Mouse (Mus musculus): Measurements from ENCODE around the gene Arhgdib. TPM values are rescaled to one million over a fixed set of nuclear protein-coding genes. Genes with fewer than 3 reads are reported as not detected.
"Not testable (repeated sequence)": the region's sequence is repeated elsewhere in the genome, so short reads cannot be mapped to it uniquely, and the experiment has no call there.

Gene Arhgdib
- polyA plus RNA-seq, 1 experiment from 2014 or later: 18.8 TPM

GRCm38 (mm10) chr6:136980331-136980746 lies 38.6 kb upstream of the Arhgdib start:
- H3K27me3 ChIP-seq (replicated peaks; ENCODE audit: control insufficient read depth, insufficient read depth, low read length): no peaks in the 10 kb centered on the region
- H3K4me1 ChIP-seq (ENCODE audit: control insufficient read depth, insufficient read depth, low read length): peaks cover 2% of the 10 kb centered on the region; the same call in 1 of the 2 replicates
- H3K4me2 ChIP-seq (ENCODE audit: low read length): no peak overlapping the region
- H3K4me3 ChIP-seq (ENCODE audit: low read depth, low read length): no peak overlapping the region
- peak; percentile 85 for DNase-seq (ENCODE audit: low spot score)
- H3K36me3 ChIP-seq (ENCODE audit: control insufficient read depth, insufficient read depth, low read length): no peaks in the 10 kb centered on the region
- 33% methylated on average over 3 of the region's 3 CpGs for WGBS
- no peak overlapping the region for H3K9ac ChIP-seq (ENCODE audit: low read length)
- H3K27ac ChIP-seq (ENCODE audit: low read depth, low read length): no peak overlapping the region
- no peak for ATAC-seq
- H3K9me3 ChIP-seq (replicated peaks; ENCODE audit: control insufficient read depth, low read length): no peaks in the 10 kb centered on the region

DNA sequence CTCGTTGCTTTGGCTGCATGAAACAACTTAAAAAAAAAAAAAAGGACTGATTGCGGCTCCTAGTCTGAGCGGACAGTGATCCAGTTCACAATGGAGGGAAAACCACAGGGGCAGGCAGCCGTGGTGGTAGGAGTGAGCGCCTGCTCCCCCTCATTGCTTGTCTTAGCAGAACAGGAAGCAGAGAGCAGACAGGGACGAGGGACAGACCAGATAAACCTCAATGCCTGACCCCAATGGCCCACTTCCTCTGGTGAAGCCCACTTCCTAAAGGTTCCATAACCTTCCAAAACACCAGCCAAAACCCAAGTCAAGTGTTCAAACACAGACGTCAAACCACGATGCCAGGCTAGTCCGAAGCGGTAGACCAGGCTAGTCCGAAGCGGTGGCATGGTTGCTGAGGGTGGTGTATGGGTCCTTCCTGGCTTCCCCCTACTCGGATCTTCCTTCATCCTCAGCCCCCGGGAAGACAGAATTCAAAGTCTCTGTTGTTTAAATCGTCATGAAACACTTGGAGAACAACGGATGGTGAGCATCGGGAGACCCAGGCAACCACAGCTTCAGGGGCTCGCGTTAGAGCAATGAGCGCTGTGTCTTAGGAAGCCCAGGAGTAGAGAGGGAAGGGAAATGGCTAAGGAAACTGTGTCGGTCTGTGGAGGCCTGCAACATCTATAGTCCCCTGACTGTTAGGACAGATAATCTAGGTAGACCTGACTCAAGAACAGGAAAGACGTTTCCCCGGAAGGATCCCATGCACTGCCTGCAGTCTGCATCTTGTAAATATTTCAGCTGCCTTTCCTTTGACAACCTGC lies 37.8 kb upstream of the Arhgdib start:
- no peak for ATAC-seq

DNA sequence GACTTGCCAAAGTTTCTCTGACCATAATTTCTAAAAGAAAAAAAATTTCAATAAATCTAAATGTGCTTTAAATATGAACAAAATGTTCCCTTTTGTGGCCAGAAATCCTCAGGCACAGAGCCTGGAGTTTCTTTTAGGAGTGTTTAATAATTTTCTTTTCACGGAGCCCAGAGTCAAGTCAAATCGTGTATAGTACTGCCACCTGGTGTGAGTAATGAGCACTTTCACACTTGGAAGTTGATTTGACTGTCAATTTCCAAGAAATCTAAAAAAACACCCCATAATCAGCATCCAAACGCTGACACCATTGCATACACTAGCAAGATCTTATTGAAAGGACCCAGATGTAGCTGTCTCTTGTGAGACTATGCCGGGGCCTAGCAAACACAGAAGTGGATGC lies 27.2 kb upstream of the Arhgdib start:
- not testable (repeated sequence) for H3K9ac ChIP-seq (ENCODE audit: low read length); H3K4me1 ChIP-seq (ENCODE audit: control insufficient read depth, insufficient read depth, low read length); H3K27ac ChIP-seq (ENCODE audit: low read depth, low read length); H3K4me2 ChIP-seq (ENCODE audit: low read length); H3K27me3 ChIP-seq (replicated peaks; ENCODE audit: control insufficient read depth, insufficient read depth, low read length); H3K36me3 ChIP-seq (ENCODE audit: control insufficient read depth, insufficient read depth, low read length); H3K4me3 ChIP-seq (ENCODE audit: low read depth, low read length); H3K9me3 ChIP-seq (replicated peaks; ENCODE audit: control insufficient read depth, low read length)
- ATAC-seq: peak; percentile 50; the same call in 1 of the 2 replicates
- WGBS: 32% methylated on average over 3 of the region's 4 CpGs
- peak; percentile 63 for DNase-seq (ENCODE audit: low spot score)

More for the DNA sequence above, 37.8 kb upstream of the Arhgdib start:
- Histone ChIP-seq H3K36me3 (ENCODE audit: control insufficient read depth, insufficient read depth, low read length) (no peaks in the 10 kb centered on the region), H3K4me1 (ENCODE audit: control insufficient read depth, insufficient read depth, low read length) (peaks cover 2% of the 10 kb centered on the region; the same call in 1 of the 2 replicates), H3K9me3 (replicated peaks; ENCODE audit: control insufficient read depth, low read length) (no peaks in the 10 kb centered on the region), H3K9ac (ENCODE audit: low read length) (no peak overlapping the region), H3K4me2 (ENCODE audit: low read length) (no peak overlapping the region), H3K27ac (ENCODE audit: low read depth, low read length) (no peak overlapping the region), H3K4me3 (ENCODE audit: low read depth, low read length) (no peak overlapping the region), H3K27me3 (replicated peaks; ENCODE audit: control insufficient read depth, insufficient read depth, low read length) (no peaks in the 10 kb centered on the region)
- WGBS: 87% methylated on average over 23 of the region's 23 CpGs
- DNase-seq (ENCODE audit: low spot score): no peak

DNA sequence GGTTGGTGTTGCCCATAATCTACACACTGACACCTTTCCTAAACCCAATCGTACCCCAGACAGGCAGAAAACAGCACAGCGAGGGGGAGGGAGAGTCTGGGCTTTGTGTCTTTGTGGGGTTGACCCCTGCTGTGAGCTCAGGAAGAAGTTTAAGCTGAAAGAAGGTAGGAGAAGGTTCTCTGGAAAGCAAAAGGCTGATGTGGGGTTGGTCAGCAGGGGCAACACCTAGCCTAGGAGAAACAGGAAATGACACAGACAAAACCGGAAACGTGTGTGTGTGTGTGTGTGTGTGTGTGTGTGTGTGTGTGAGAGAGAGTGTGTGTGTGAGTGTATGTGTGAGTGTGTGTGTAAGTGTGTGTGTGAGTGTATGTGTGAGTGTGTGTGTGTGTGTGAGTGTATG lies 25.8 kb upstream of the Arhgdib start:
- 56% methylated on average over 4 of the region's 4 CpGs for WGBS
- H3K36me3 ChIP-seq (ENCODE audit: control insufficient read depth, insufficient read depth, low read length): no peaks in the 10 kb centered on the region
- no peaks in the 10 kb centered on the region for H3K9me3 ChIP-seq (replicated peaks; ENCODE audit: control insufficient read depth, low read length)
- H3K9ac ChIP-seq (ENCODE audit: low read length): no peak overlapping the region
- no peak overlapping the region for H3K27ac ChIP-seq (ENCODE audit: low read depth, low read length)
- no peak overlapping the region for H3K4me2 ChIP-seq (ENCODE audit: low read length)
- no peak overlapping the region for H3K4me3 ChIP-seq (ENCODE audit: low read depth, low read length)
- DNase-seq (ENCODE audit: low spot score) (no peak), ATAC-seq (no peak)
- no peaks in the 10 kb centered on the region for H3K4me1 ChIP-seq (ENCODE audit: control insufficient read depth, insufficient read depth, low read length)
- no peaks in the 10 kb centered on the region for H3K27me3 ChIP-seq (replicated peaks; ENCODE audit: control insufficient read depth, insufficient read depth, low read length)

DNA sequence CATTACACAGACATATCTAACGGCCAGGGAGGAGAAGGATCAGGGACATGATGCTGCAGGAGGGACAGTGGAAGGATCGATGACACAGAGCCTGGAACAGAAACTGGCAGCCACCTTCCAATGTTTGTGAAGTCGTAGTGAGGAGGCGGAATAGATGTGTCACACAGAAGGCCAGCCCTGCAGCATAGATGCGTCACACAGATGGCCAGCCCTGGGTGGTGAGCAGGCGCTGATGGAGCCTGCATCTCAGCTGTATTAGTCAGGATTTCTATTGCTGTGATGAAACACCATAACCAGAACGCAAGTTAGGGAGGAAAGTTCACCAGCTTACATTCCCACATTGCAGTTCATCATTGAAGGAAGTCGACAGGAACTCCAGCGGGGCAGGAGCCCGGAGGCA lies 24.2 kb upstream of the Arhgdib start:
- Histone ChIP-seq H3K27me3 (replicated peaks; ENCODE audit: control insufficient read depth, insufficient read depth, low read length) (no peaks in the 10 kb centered on the region), H3K4me3 (ENCODE audit: low read depth, low read length) (no peak overlapping the region), H3K9ac (ENCODE audit: low read length) (no peak overlapping the region), H3K36me3 (ENCODE audit: control insufficient read depth, insufficient read depth, low read length) (no peaks in the 10 kb centered on the region), H3K4me1 (ENCODE audit: control insufficient read depth, insufficient read depth, low read length) (no peaks in the 10 kb centered on the region), H3K27ac (ENCODE audit: low read depth, low read length) (no peak overlapping the region), H3K4me2 (ENCODE audit: low read length) (no peak overlapping the region), H3K9me3 (replicated peaks; ENCODE audit: control insufficient read depth, low read length) (no peaks in the 10 kb centered on the region)
- ATAC-seq: no peak
- WGBS: 80% methylated on average over 10 of the region's 10 CpGs
- DNase-seq (ENCODE audit: low spot score): no peak

- Histone ChIP-seq H3K9ac (ENCODE audit: low read length) (no peak overlapping the region), H3K9me3 (replicated peaks; ENCODE audit: control insufficient read depth, low read length) (no peaks in the 10 kb centered on the region), H3K4me3 (ENCODE audit: low read depth, low read length) (no peak overlapping the region), H3K27ac (ENCODE audit: low read depth, low read length) (no peak overlapping the region), H3K4me2 (ENCODE audit: low read length) (no peak overlapping the region), H3K36me3 (ENCODE audit: control insufficient read depth, insufficient read depth, low read length) (no peaks in the 10 kb centered on the region), H3K4me1 (ENCODE audit: control insufficient read depth, insufficient read depth, low read length) (no peaks in the 10 kb centered on the region), H3K27me3 (replicated peaks; ENCODE audit: control insufficient read depth, insufficient read depth, low read length) (no peaks in the 10 kb centered on the region)
- DNase-seq (ENCODE audit: low spot score) (no peak), ATAC-seq (no peak)
- WGBS: 61% methylated on average over 13 of the region's 13 CpGs
Observed at GRCm38 (mm10) chr6:136964609-136965510, 23.2 kb upstream of the Arhgdib start.

- no peak for ATAC-seq
- no peak for DNase-seq (ENCODE audit: low spot score)
- no peaks in the 10 kb centered on the region for H3K27me3 ChIP-seq (replicated peaks; ENCODE audit: control insufficient read depth, insufficient read depth, low read length)
- WGBS: 88% methylated on average over 11 of the region's 11 CpGs
- H3K27ac ChIP-seq (ENCODE audit: low read depth, low read length): no peak overlapping the region
- no peaks in the 10 kb centered on the region for H3K4me1 ChIP-seq (ENCODE audit: control insufficient read depth, insufficient read depth, low read length)
- no peaks in the 10 kb centered on the region for H3K36me3 ChIP-seq (ENCODE audit: control insufficient read depth, insufficient read depth, low read length)
- H3K4me3 ChIP-seq (ENCODE audit: low read depth, low read length): no peak overlapping the region
- no peaks in the 10 kb centered on the region for H3K9me3 ChIP-seq (replicated peaks; ENCODE audit: control insufficient read depth, low read length)
- H3K4me2 ChIP-seq (ENCODE audit: low read length): no peak overlapping the region
- H3K9ac ChIP-seq (ENCODE audit: low read length): no peak overlapping the region
Observed at GRCm38 (mm10) chr6:136962957-136963356, 21.3 kb upstream of the Arhgdib start.

DNA sequence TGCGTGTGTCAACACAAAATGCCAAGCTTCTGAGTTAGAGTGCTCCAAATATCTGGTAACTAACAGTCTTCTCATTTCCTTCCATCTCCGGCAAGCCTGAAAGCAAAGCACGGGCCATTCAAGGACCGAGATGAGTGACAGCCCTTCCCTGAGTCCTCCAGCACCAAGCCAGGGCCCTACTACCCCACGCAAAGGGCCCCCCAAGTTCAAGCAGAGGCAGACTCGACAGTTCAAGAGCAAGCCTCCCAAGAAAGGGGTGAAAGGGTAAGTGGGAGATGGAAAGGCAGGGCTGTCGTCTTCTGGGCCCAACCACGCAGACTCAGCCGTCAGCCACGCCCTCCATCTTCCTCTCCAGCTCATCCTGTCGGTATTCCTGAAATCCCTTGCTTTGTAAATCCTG lies 17.4 kb upstream of the Arhgdib start:
- H3K27me3 ChIP-seq (replicated peaks; ENCODE audit: control insufficient read depth, insufficient read depth, low read length): no peaks in the 10 kb centered on the region
- H3K36me3 ChIP-seq (ENCODE audit: control insufficient read depth, insufficient read depth, low read length): no peaks in the 10 kb centered on the region
- no peak overlapping the region for H3K9ac ChIP-seq (ENCODE audit: low read length)
- H3K4me3 ChIP-seq (ENCODE audit: low read depth, low read length): no peak overlapping the region
- H3K27ac ChIP-seq (ENCODE audit: low read depth, low read length): no peak overlapping the region
- H3K9me3 ChIP-seq (replicated peaks; ENCODE audit: control insufficient read depth, low read length): no peaks in the 10 kb centered on the region
- ATAC-seq: no peak
- 64% methylated on average over 11 of the region's 11 CpGs for WGBS
- no peak for DNase-seq (ENCODE audit: low spot score)
- no peaks in the 10 kb centered on the region for H3K4me1 ChIP-seq (ENCODE audit: control insufficient read depth, insufficient read depth, low read length)
- no peak overlapping the region for H3K4me2 ChIP-seq (ENCODE audit: low read length)

DNA sequence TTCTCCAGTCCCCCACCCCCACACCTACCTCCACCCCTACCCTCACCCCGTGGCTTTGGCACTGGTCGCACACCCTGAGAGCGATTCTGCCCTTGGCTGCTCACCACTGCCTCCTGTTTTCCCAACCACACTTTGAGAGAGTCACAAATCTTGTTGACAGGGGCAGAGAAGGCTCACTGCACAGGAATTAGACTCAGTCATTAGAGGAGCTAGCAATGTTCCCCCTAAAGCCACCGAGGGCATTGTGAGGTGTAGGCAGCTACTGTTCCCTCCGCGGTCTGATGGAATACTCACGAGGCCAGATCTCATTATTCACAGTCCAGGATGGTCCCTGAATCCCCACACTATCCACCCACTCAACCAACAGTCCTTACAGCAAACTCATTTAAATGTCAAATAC lies 15.4 kb upstream of the Arhgdib start:
- Histone ChIP-seq H3K27ac (ENCODE audit: low read depth, low read length) (no peak overlapping the region), H3K4me2 (ENCODE audit: low read length) (no peak overlapping the region), H3K27me3 (replicated peaks; ENCODE audit: control insufficient read depth, insufficient read depth, low read length) (no peaks in the 10 kb centered on the region), H3K4me3 (ENCODE audit: low read depth, low read length) (no peak overlapping the region), H3K4me1 (ENCODE audit: control insufficient read depth, insufficient read depth, low read length) (no peaks in the 10 kb centered on the region), H3K36me3 (ENCODE audit: control insufficient read depth, insufficient read depth, low read length) (no peaks in the 10 kb centered on the region), H3K9ac (ENCODE audit: low read length) (no peak overlapping the region), H3K9me3 (replicated peaks; ENCODE audit: control insufficient read depth, low read length) (no peaks in the 10 kb centered on the region)
- DNase-seq (ENCODE audit: low spot score): no peak
- 80% methylated on average over 7 of the region's 7 CpGs for WGBS
- no peak for ATAC-seq
